Mouse (Mus musculus): ENCODE measurements around the gene Catsper3. TPM values are rescaled to one million over a fixed set of nuclear protein-coding genes. Genes with fewer than 3 reads are reported as not detected.

Catsper3 gene
- total RNA-seq (2022) = under 1 TPM in 3 of 4 experiments, not detected in 1; 0.48 to 0.63 (median 0.59) TPM

GRCm38 (mm10) chr13:55784268-55784667 is at the start of gene Catsper3:
TSS of gene Catsper3 (plus strand) at chr13:55784568.
- DNase-seq (ENCODE audit: low spot score in 2 of 2) = no peak

- no peak for DNase-seq (ENCODE audit: low spot score in 2 of 2)
Observed at GRCm38 (mm10) chr13:55737885-55738284, 46.5 kb upstream of the Catsper3 start.

GRCm38 (mm10) chr13:55742306-55742705 is 42.1 kb upstream of the Catsper3 start:
- no peak for DNase-seq (ENCODE audit: low spot score in 2 of 2)

- no peak for DNase-seq (ENCODE audit: low spot score in 2 of 2)
Observed at GRCm38 (mm10) chr13:55754380-55754779, 30.0 kb upstream of the Catsper3 start.

DNA sequence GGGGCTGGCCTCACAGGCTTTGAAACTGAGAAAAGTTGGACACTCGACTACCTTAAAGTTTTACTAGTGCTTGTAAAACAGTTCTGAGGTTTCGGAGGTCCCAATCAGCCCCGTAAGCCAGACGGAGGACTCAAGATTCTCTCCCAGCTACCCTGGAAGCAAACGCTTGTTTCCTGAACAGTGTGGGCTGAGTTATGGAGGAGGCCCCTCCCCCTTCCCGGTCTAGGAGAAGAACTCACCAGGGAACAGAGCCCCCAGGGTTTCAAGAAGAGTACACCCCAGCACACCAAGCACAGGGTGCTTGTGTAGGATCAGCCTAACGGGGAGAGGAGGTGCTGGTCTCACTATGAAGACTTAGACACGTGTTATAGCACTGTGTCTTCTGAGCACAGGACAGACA is 27.6 kb upstream of the Catsper3 start:
- DNase-seq (ENCODE audit: low spot score in 2 of 2) = no peak

GRCm38 (mm10) chr13:55757645-55758044 is 26.7 kb upstream of the Catsper3 start:
- DNase-seq (ENCODE audit: low spot score in 2 of 2) = no peak

- DNase-seq (ENCODE audit: low spot score in 2 of 2) = no peak
Observed at GRCm38 (mm10) chr13:55760576-55760975, 23.8 kb upstream of the Catsper3 start.

GRCm38 (mm10) chr13:55761486-55761885 is 22.9 kb upstream of the Catsper3 start:
- no peak for DNase-seq (ENCODE audit: low spot score in 2 of 2)

GRCm38 (mm10) chr13:55774352-55774751 is 10.0 kb upstream of the Catsper3 start:
- no peak for DNase-seq (ENCODE audit: low spot score in 2 of 2)

DNA sequence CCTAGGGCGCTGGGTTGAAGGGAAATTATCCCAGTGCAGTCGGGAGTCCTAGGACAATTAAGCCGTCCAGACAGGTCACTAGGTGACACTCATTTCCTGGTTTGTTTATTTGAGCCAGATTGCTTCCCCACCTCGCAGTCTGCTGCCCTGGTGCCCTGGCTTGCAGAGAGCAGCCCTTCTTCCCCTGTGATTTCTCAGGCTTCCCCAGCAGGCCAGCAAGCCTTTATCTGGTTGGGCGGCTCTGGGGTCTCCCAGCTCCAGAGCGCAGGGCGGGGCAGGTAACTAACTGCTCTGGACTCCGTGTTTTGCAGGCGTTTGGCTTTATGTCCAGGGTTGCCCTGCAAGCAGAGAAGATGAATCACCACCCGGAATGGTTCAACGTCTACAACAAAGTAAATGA is 9.3 kb upstream of the Catsper3 start:
- no peak for DNase-seq (ENCODE audit: low spot score in 2 of 2)

DNA sequence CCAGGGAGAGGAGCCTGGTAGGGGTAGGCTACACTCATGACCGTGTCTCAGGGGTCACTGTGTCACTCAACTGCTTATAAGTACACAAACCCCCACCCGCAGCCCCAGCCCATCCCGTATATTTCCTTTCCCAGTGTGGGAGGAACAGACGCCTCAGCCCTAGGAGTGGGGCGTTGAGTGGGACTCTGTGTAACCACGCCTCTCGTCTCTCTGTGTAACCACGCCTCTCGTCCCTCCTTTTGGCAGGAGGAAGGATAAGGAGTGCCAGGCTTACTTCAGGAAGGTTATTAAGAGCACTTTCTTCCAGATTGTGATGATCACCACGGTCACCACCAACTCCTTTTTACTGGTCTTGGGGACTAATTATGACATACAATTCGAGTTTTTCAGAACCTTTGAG is 1.8 kb downstream of the Catsper3 start:
- no peak for DNase-seq (ENCODE audit: low spot score in 2 of 2)

DNA sequence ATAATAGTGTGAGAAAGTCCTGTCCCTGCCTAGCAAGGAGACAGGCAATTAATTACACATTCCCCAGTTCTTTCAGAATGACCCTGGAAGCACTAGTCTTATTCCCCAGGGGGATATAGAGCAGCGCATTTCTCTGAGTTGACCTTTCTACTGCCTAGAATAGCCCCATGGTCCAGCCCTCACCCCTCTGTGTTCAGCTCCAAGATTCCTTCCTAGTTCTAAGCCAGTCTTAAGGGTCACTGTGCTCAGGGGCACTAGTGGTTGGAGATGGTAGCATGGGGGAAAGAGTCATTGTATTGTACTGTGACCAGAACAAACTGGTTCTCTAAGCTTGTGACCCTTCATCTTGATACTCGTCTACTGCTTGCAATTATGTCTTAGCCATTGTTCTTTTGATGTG is 16.9 kb downstream of the Catsper3 start:
- DNase-seq (ENCODE audit: low spot score in 2 of 2) = no peak

- DNase-seq (ENCODE audit: low spot score in 2 of 2) = no peak
Observed at GRCm38 (mm10) chr13:55803973-55804372, 19.6 kb downstream of the Catsper3 start.

DNA sequence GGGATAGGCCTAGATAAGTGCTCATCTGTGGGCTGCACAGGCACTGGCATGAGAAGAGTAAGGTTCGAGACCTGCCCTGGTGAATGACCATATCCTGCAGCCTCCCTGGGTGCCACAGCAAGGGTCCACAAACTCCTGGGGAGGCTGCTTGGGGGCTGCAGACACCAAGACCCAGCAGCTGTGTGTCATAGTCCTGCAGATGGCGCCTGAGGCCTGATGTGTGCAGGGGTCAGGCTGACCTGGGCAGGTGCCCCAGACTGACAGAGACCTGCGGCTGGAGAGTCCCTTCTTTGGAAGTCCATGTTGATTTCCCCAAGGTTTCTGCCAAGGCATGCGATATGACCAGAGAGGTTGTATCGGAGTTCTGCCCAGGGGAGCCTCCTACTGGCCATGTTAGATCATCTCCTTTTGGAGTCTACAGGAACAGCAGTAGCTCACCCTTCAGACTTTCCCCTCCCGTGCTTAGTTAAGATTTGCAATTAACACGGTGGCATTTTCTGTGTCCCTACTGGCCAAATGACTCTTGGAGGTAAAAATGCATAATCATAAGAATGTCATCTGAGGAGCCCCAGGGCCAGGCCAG is 24.8 kb downstream of the Catsper3 start:
- DNase-seq (ENCODE audit: low spot score in 2 of 2) = no peak

DNA sequence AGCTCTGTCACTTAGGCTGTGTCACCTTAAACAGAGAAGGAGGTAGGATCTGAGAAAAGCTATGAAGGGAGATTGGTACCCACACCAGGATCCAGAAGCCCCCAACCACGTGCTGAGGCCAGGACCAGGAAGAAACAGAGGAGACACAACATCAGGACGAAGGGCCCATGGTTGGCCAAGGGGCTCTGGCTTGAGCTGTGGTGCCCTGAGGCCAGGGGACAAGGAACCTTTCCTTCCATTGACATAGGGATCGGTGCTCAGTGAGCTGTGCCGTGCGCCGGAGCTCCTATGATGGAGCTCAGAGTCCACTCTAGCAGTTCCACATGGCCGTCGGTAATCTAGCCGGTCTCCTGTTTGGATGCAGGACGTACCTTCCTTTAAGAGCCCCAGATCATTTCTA is 25.3 kb downstream of the Catsper3 start:
- DNase-seq (ENCODE audit: low spot score in 2 of 2) = no peak

DNA sequence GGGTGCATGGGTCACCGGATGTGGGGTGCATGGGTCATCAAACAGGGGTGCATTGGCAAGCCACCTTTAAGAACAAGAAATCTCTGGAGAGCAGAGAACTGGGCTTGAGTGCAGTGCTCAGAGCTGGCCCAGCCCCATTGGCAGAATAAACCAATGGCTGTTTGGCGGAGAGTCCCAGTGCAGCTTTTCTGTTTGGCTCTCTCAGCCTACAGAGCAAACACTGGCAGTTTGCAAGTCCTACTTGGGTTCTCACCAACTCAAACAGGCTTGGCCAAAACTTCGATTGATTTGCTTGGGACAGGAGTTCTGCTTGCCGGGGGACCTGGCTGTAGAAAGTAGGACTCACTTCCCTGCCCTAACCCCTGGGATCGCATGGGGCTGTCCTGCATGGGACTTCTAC is 26.6 kb downstream of the Catsper3 start:
- DNase-seq (ENCODE audit: low spot score in 2 of 2) = no peak

DNA sequence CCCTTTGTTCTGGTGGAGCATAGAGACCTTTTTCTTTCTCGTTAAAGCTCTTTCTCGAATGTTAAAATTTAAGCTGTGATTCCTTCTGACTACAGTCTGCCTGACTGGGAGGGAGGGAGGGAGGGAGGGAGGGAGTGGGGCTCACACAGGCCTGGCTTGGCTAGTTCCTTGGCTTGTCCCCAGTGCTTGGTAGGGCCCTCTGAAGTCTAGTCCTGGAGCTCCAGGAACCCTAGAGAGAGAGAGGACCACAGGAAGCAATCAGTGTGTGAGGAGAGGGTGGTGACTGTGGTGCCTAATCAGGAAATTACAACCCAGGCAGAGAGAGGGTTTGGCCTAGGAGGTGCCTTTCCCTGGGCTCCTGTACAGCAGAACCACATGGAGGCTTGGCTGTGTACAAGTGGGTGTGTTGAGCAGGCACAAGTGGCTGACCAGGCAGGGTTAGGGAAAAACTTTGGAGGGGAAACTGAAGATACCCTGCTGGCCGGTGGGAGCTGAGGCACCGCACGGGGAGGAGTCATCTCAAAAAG is 29.2 kb downstream of the Catsper3 start:
- DNase-seq (ENCODE audit: low spot score in 2 of 2) = no peak

DNA sequence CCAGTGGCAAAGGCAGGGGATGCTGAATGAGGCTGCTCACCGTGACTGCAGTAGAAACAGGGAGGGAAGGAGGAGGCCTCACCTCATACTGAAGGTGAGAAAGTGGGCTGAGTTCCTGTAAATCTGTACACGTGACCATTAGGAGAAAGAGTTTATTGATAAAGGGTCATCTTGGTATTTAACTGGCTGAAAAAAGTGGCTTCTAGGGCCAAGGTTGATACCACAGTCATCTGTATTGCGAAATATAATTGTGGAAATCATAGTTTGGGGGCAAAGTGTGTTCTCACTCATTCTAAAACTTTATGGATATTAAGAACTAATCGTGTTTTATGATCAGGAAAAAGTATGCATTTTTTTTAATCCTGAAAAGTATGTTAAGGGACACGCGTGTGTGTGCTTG is 30.5 kb downstream of the Catsper3 start:
- no peak for DNase-seq (ENCODE audit: low spot score in 2 of 2)

GRCm38 (mm10) chr13:55822499-55822898 is 38.1 kb downstream of the Catsper3 start:
- DNase-seq (ENCODE audit: low spot score in 2 of 2) = no peak

GRCm38 (mm10) chr13:55824151-55824945 is 40.0 kb downstream of the Catsper3 start:
- DNase-seq (ENCODE audit: low spot score in 2 of 2) = no peak

DNA sequence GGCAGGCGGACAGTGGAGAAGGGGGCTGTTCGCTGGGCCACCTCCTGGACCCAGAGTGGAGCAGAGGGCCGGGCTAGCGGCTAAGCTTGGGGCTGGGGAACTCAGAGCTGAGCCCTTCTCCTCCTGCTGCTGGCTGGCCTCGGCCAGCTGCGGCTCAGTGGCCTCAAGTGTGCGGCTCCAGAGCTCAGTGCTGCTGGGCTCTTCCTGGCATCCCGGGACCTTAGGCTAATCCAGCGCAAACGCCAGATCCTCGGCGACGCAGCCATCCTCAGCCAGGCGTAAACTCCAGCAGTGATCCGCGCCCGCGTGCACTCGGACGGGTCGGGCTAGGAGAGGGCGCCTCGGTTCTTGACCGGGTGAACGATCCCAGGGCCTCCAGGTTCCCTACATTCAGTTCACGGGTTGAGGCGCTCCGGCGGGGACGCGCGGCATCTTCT is 40.9 kb downstream of the Catsper3 start:
- DNase-seq (ENCODE audit: low spot score in 2 of 2) = no peak

- no peak for DNase-seq (ENCODE audit: low spot score in 2 of 2)
Observed at GRCm38 (mm10) chr13:55826008-55826671, 41.8 kb downstream of the Catsper3 start.
